Mouse (Mus musculus): ENCODE measurements around the gene Susd4. TPM values are rescaled to one million over a fixed set of nuclear protein-coding genes. Genes with fewer than 3 reads are reported as not detected.

Gene Susd4
- total RNA-seq, 1 experiment from 2014 or later, result not detected

GRCm38 (mm10) chr1:182905669-182906068 lies 142.0 kb downstream of the Susd4 start:
- no peak for ATAC-seq (ENCODE audit: extremely low read depth, insufficient number of reproducible peaks, low FRiP score, poor library complexity, severe bottlenecking)

DNA sequence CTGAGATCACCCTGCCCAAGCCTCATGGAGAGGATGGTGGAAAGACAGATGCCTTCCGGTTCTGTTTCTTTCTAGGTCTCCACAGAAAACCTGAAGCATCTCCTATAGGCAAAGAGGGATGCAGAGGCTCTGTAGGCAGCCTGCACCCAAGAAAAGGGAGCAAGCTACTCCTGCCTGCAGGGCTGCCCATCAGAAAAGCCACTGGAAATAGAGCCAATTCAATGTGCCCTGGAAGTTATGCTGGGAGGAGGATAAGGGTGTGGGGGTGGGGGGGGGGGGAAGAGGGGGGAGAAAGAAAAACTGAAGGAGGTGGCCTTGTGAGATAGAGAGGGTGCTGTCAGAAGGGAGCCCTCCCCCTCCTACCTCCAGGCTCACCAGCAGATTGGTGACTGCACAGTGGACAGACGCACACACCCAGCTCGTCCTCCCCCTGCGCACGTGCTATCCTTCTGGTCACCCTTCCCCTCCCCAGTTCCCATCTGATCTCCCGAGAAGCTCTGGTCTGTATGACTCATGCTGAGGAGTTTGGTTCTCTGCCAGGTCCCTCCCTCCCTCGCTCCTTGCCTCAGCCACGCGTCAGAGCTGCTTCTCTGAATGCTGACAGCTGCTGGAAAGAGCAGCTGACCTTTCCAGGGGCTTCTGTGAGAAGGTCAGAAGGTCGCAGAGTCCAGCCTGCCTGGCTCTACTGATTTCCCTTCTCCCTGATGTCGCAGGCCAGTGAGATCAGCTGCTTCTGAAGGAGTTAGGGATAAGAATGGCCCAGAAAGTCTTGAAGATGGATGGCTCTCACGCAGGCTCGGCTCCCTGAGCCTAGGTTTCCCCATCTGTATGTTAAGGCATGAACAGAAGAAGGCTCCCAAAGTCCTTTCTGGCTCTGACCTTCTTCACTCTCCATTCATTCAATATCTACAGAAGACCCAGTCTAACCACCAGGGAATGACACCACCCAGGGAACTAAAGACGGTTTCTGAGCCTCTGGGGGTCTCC lies 144.7 kb downstream of the Susd4 start:
- ATAC-seq (ENCODE audit: extremely low read depth, insufficient number of reproducible peaks, low FRiP score, poor library complexity, severe bottlenecking), result peak; percentile 90

- ATAC-seq (ENCODE audit: extremely low read depth, insufficient number of reproducible peaks, low FRiP score, poor library complexity, severe bottlenecking), result no peak
These were observed 145.4 kb downstream of the Susd4 start for GRCm38 (mm10) chr1:182909066-182909465.

DNA sequence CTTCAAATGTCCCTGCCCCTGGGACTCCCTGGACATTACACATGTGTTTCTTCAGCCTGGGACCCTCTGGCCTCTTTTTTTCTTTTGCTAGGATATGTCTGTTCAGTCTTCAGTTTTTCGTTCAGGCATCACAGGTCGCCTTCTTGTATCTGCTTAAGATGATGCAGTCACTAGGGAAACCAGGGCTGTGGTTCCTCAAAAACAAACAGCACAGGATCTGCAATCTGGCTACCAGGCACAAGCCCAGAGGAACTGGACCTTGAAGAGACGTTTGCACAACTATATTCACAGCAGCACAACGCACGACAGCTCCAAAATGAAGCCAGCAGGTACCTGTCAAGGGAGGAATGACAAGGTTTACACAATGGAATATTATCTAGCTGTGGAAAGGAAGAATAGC lies 145.9 kb downstream of the Susd4 start:
- peak; percentile 25; the same call in 1 of the 2 replicates for ATAC-seq (ENCODE audit: extremely low read depth, insufficient number of reproducible peaks, low FRiP score, poor library complexity, severe bottlenecking)

DNA sequence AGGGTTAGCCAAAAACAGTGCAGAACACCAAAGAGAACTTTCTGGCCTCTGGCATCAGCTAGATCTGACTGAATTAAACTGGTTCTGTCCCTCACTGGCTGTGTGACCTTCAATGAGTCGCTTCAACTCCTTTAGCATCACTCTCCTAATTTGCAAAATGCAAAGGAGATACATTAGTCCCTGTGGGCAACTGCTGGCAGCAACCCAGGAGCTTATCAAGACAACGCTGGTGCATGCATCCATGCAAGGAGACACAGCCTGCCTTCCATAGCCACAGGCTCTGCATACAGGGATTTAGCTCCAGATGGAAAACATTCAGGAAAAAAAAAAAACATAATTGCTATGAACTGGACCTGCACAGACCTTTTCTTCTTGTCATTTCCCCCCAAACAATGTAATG lies 148.9 kb downstream of the Susd4 start:
- ATAC-seq (ENCODE audit: extremely low read depth, insufficient number of reproducible peaks, low FRiP score, poor library complexity, severe bottlenecking), result no peak

GRCm38 (mm10) chr1:182914121-182914908 lies 150.7 kb downstream of the Susd4 start:
- ATAC-seq (ENCODE audit: extremely low read depth, insufficient number of reproducible peaks, low FRiP score, poor library complexity, severe bottlenecking), result no peak

- ATAC-seq (ENCODE audit: extremely low read depth, insufficient number of reproducible peaks, low FRiP score, poor library complexity, severe bottlenecking), result no peak
These were observed 152.5 kb downstream of the Susd4 start for GRCm38 (mm10) chr1:182916166-182916565.

GRCm38 (mm10) chr1:182918718-182919346 lies 155.2 kb downstream of the Susd4 start:
- ATAC-seq (ENCODE audit: extremely low read depth, insufficient number of reproducible peaks, low FRiP score, poor library complexity, severe bottlenecking), result no peak

DNA sequence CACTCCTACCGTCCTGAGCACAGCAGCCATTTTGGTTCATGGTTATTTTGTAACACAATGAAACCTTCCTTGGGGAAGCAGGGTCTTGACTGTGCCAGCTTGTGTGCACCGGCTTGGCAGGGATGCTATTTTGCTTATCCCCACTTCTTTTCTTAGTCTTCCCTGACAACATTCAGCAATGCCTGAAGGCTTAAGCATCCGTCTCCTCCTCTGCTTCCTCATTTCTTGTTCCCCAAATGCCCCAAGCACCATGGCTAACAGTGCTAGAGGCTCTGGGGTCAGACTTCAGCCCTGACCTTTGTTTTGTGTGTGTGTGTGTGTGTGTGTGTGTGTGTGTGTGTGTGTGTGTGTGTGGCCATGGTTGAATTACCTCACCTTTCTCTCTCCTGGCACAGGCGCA lies 159.2 kb downstream of the Susd4 start:
- peak; percentile 90 for ATAC-seq (ENCODE audit: extremely low read depth, insufficient number of reproducible peaks, low FRiP score, poor library complexity, severe bottlenecking)

GRCm38 (mm10) chr1:182926465-182926864 lies 162.8 kb downstream of the Susd4 start:
- no peak for ATAC-seq (ENCODE audit: extremely low read depth, insufficient number of reproducible peaks, low FRiP score, poor library complexity, severe bottlenecking)

GRCm38 (mm10) chr1:182927878-182928851 lies 164.5 kb downstream of the Susd4 start:
- ATAC-seq (ENCODE audit: extremely low read depth, insufficient number of reproducible peaks, low FRiP score, poor library complexity, severe bottlenecking), result peak; percentile 53

DNA sequence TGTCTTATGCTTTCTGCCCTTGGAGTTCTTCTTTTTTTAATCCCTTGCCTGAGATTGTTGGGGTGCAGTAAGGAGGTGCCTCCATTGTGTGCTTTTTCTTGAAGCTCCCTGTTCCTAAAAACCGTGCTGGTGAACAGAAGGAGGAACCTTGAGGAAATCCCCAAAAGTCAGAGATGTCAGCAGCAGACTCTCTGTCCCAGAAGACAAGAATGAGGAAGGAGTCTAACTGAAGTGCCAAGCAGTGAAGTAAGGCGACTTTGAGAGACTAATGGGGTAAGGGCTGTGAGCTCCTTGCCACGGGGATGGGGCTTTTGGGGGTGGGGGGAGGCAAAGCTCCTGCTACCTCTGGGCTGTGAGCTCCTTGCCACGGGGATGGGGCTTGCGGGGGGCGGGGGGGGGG lies 171.8 kb downstream of the Susd4 start:
- ATAC-seq (ENCODE audit: extremely low read depth, insufficient number of reproducible peaks, low FRiP score, poor library complexity, severe bottlenecking), result no peak

GRCm38 (mm10) chr1:182937486-182938120 lies 173.9 kb downstream of the Susd4 start:
- ATAC-seq (ENCODE audit: extremely low read depth, insufficient number of reproducible peaks, low FRiP score, poor library complexity, severe bottlenecking), result no peak

GRCm38 (mm10) chr1:182941921-182942320 lies 178.3 kb downstream of the Susd4 start:
- no peak for ATAC-seq (ENCODE audit: extremely low read depth, insufficient number of reproducible peaks, low FRiP score, poor library complexity, severe bottlenecking)

DNA sequence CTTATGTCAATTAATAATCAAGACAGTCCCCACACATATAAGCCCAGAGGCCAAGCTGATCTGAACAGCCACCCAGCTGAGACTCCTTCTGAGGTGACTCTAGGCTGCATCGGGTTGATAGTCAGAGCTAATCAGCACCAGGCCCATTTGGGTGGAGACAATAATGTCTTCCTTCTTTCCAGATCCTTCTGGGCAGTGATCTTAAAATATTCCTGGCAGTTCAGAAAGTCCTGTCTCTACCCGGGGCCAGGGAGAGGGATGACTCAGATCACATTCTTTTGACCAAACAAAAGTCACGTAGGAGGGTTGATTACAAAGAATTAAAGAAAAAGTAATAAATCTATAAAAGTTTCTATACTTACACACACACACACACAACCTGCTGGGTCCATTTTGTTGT lies 180.3 kb downstream of the Susd4 start:
- no peak for ATAC-seq (ENCODE audit: extremely low read depth, insufficient number of reproducible peaks, low FRiP score, poor library complexity, severe bottlenecking)

GRCm38 (mm10) chr1:182944638-182945037 lies 181.0 kb downstream of the Susd4 start:
- ATAC-seq (ENCODE audit: extremely low read depth, insufficient number of reproducible peaks, low FRiP score, poor library complexity, severe bottlenecking), result peak; percentile 88

GRCm38 (mm10) chr1:182945561-182945960 lies 181.9 kb downstream of the Susd4 start:
- ATAC-seq (ENCODE audit: extremely low read depth, insufficient number of reproducible peaks, low FRiP score, poor library complexity, severe bottlenecking), result no peak
